Mouse (Mus musculus) gastrocnemius, adult 18-20 months (tissue): ENCODE measurements around the gene Rab40c. TPM values are rescaled to one million over a fixed set of nuclear protein-coding genes. Genes with fewer than 3 reads are reported as not detected.

Source experiments
- total RNA-seq, 2 experiments: library from RNA; stranded (reverse); gene quantifications; 2 replicates each; pipeline ENCODE4 v1.2.3; 2021

Rab40c gene
- total RNA-seq, 2 experiments from 2014 or later = 7.6 to 11.1 TPM

Other genes starting within 250 kb of the Rab40c start
- not detected for gene Gng13, start 202.6 kb downstream of the Rab40c start, total RNA-seq
- 1 to 10 TPM in 1 of 2 experiments, under 1 TPM in 1; 0.47 to 1.1 TPM for gene Chtf18, start 192.3 kb downstream of the Rab40c start, total RNA-seq
- gene Rpusd1, start 192.1 kb downstream of the Rab40c start, total RNA-seq = 1 to 10 TPM; 3.5 to 4.2 TPM
- not detected for gene Mslnl, start 183.7 kb downstream of the Rab40c start, total RNA-seq
- under 1 TPM; 0.26 to 0.46 TPM for gene Msln, start 165.3 kb downstream of the Rab40c start, total RNA-seq
- gene Narfl, start 146.0 kb downstream of the Rab40c start, total RNA-seq = 10 to 100 TPM; 27.3 to 29.2 TPM
- 10 to 100 TPM; 10.6 to 10.7 TPM for gene Haghl, start 134.1 kb downstream of the Rab40c start, total RNA-seq
- not detected for gene Ccdc78, start 133.1 kb downstream of the Rab40c start, total RNA-seq
- gene Fam173a, start 126.8 kb downstream of the Rab40c start, total RNA-seq = 10 to 100 TPM; 42.2 to 46.8 TPM
- not detected for gene AC134908.4, start 124.1 kb downstream of the Rab40c start, total RNA-seq
- 10 to 100 TPM; 40.1 to 48.4 TPM for gene Metrn, start 122.6 kb downstream of the Rab40c start, total RNA-seq
- under 1 TPM; 0.62 to 0.91 TPM for gene Fbxl16, start 110.6 kb downstream of the Rab40c start, total RNA-seq
- gene Wdr24, start 96.1 kb downstream of the Rab40c start, total RNA-seq = 1 to 10 TPM; 9.6 to 9.8 TPM
- gene Jmjd8, start 90.9 kb downstream of the Rab40c start, total RNA-seq = 10 to 100 TPM; 12.6 to 14.2 TPM
- 10 to 100 TPM; 88.4 to 92.9 TPM for gene Stub1, start 86.3 kb downstream of the Rab40c start, total RNA-seq
- gene Rhbdl1, start 82.4 kb downstream of the Rab40c start, total RNA-seq = 10 to 100 TPM; 10.7 to 14.7 TPM
- 10 to 100 TPM; 10.0 to 11.8 TPM for gene Gm20683, start 78.0 kb downstream of the Rab40c start, total RNA-seq
- 10 to 100 TPM; 72.4 to 72.9 TPM for gene Rhot2, start 74.9 kb downstream of the Rab40c start, total RNA-seq
- gene Wdr90, start 58.2 kb downstream of the Rab40c start, total RNA-seq = under 1 TPM; 0.55 to 0.64 TPM
- gene Mcrip2, start 51.0 kb downstream of the Rab40c start, total RNA-seq = 100 to 1,000 TPM in 1 of 2 experiments, 10 to 100 TPM in 1; 84.2 to 102 TPM
- gene Mettl26, start 44.7 kb downstream of the Rab40c start, total RNA-seq = 10 to 100 TPM; 25.4 to 33.4 TPM
- under 1 TPM; 0.43 to 0.62 TPM for gene Wfikkn1, start 38.9 kb downstream of the Rab40c start, total RNA-seq
- gene Pigq, start 25.2 kb upstream of the Rab40c start, total RNA-seq = 10 to 100 TPM; 19.9 to 22.2 TPM
- not detected for gene Nhlrc4, start 25.2 kb upstream of the Rab40c start, total RNA-seq
- not detected for gene A930017K11Rik, start 32.8 kb upstream of the Rab40c start, total RNA-seq
- gene Capn15, start 66.1 kb upstream of the Rab40c start, total RNA-seq = 1 to 10 TPM; 4.4 to 6.5 TPM
- gene Rab11fip3, start 149.8 kb upstream of the Rab40c start, total RNA-seq = 10 to 100 TPM; 88.9 to 96.2 TPM
- gene Decr2, start 170.6 kb upstream of the Rab40c start, total RNA-seq = 1 to 10 TPM; 2.6 to 2.8 TPM
- 1 to 10 TPM; 2.5 to 2.9 TPM for gene Nme4, start 175.9 kb upstream of the Rab40c start, total RNA-seq
- 1 to 10 TPM; 2.0 to 3.9 TPM for gene Tmem8, start 193.6 kb upstream of the Rab40c start, total RNA-seq
- 10 to 100 TPM; 57.4 to 66.2 TPM for gene Mrpl28, start 203.8 kb upstream of the Rab40c start, total RNA-seq
- 10 to 100 TPM; 15.7 to 18.2 TPM for gene Axin1, start 219.0 kb upstream of the Rab40c start, total RNA-seq